Mouse (Mus musculus): ENCODE measurements around the gene Rngtt.

DNA sequence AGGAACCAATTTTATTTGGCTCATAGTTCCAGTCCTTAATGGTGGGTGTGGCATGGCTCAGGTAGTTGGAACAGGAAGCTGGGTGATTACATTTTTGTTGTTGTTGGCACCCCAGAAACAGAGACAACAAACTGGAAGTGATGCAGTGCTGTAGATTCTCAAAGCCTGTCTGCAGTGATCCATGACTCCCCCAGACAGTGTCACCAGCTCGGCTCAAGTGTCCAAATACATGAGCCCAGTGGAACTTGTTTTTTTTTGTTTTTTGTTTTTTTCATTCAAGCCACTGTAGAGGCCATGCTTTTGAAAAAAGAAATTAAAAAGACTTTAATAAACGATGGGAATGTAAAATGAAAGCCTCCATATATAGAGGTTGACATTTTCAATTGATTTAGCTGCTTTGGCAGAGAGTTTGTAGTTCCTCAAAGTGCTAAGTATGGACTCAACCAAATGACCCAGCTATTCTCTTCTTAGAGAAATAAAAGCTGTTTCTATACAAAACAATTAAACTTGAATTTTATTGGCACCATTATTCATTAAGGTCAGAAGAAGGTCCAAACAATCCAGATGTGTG lies 95.7 kb downstream of the Rngtt start:
- TF ChIP-seq CTCF (IDR thresholded peaks at IDR 0.05; ENCODE audit: borderline replicate concordance, insufficient read depth, low read depth, low read length) = no peak
- TF ChIP-seq POLR2A (IDR thresholded peaks at IDR 0.05; ENCODE audit: borderline replicate concordance, insufficient read depth, low read length) = no peak

Measured in cerebellum, adult 2 months (tissue).